Mouse (Mus musculus) kidney, embryonic 14.5 days (tissue): ENCODE data around the gene Olfr764-ps1. TPM values are rescaled to one million over a fixed set of nuclear protein-coding genes. Genes with fewer than 3 reads are reported as not detected.
A peak's percentile ranks its signal among the peaks of the same experiment; 100 is the strongest.
"Not testable (repeated sequence)": the region's sequence is repeated elsewhere in the genome, so short reads cannot be mapped to it uniquely, and the experiment has no call there.

ENCODE experiments used
- ATAC-seq: fragments of 200-750 bp; cut with Nextera tagmentation; 2 replicates; pipeline ENCODE4 v1.8.0; 2017; ENCODE audit warnings: moderate number of reproducible peaks, mild to moderate bottlenecking, moderate TSS enrichment, moderate library complexity; ENCODE audit not compliant: low FRiP score, low TSS enrichment
- H3K27ac ChIP-seq: fragments of 300-500 bp; sonication (generic); 2 replicates; pipeline ENCODE4 v1.5.1; 2014; ENCODE audit warnings: low read depth, mild to moderate bottlenecking, low read length, moderate library complexity, mixed read lengths
- H3K27me3 ChIP-seq: fragments of 300-500 bp; sonication (generic); 2 replicates; pipeline ENCODE4 v1.6.1; 2014; ENCODE audit warnings: mild to moderate bottlenecking, low read length; ENCODE audit not compliant: control insufficient read depth, insufficient read depth
- H3K36me3 ChIP-seq: fragments of 300-500 bp; sonication (generic); 2 replicates; pipeline ENCODE4 v1.6.1; 2014; ENCODE audit warnings: low read length, mixed read lengths; ENCODE audit not compliant: control insufficient read depth, insufficient read depth
- H3K4me1 ChIP-seq: fragments of 300-500 bp; sonication (generic); 2 replicates; pipeline ENCODE4 v1.6.1; 2014; ENCODE audit warnings: low read length, mixed read lengths; ENCODE audit not compliant: control insufficient read depth, insufficient read depth
- H3K4me2 ChIP-seq: fragments of 300-500 bp; sonication (generic); replicated peaks from 2 replicates; pipeline ENCODE4 v1.6.1; 2014; ENCODE audit warnings: low read depth, mild to moderate bottlenecking, low read length
- H3K4me3 ChIP-seq: fragments of 300-500 bp; sonication (generic); 2 replicates; pipeline ENCODE4 v1.5.1; 2014; ENCODE audit warnings: mild to moderate bottlenecking, low read length
- H3K9ac ChIP-seq: fragments of 300-500 bp; sonication (generic); 2 replicates; pipeline ENCODE4 v1.6.1; 2014; ENCODE audit warnings: low read depth, mild to moderate bottlenecking, low read length, moderate library complexity
- H3K9me3 ChIP-seq: fragments of 300-500 bp; sonication (generic); 2 replicates; pipeline ENCODE4 v1.6.1; 2016; ENCODE audit warnings: low read length; ENCODE audit not compliant: control insufficient read depth
- WGBS: fragments of 180-500 bp; shearing (Covaris S2); extraction: QIAGEN DNeasy Blood & Tissue Kit; methylation state at CpG from one replicate; pipeline ENCODE4 v1.1.7; 2014; 5-methylcytosine and 5-hydroxymethylcytosine counted together
- polyA plus RNA-seq: library from polyadenylated mRNA; unstranded; fragments of >200 nt; fragmentation: Nextera tagmentation; extraction: Ambion mirVana; gene quantifications from 2 replicates; pipeline ENCODE4 v1.2.1, GENCODE M21; 2014

The Olfr764-ps1 gene
- polyA plus RNA-seq, 1 experiment from 2014 or later = not detected

DNA sequence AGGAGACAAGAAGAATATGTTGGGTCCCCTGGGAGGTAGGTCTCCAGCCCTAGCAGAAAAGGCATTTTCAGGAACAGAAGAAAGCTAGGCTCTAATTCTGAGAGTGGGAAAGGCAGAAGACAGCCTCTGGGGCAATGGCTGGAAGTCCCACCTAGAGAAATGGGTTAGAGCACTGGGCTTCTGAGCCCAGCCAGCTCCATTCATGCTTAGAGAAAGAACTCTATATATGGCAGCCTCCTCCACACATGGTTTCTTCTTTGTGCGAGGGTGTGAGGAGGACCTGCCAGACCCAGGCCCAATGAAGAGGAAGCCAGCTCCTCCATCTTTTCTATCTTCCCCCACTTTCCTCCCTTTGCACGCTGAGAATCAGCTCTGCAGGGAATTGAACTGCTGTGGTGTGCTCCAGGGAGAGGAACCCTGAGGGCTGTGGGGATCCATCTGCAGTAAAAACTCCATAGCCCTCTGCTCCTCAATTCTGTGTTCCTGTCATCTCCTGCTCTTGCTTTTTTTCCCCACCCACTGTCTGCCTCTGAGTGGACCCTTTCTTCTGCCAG is 29.3 kb downstream of the Olfr764-ps1 start, which contains the start of gene Olfr763:
Gene Olfr763 (plus strand): TSS at position 504 of the 554 bp plus-strand sequence.
- Histone ChIP-seq H3K4me1 (no peaks in the 10 kb centered on the region), H3K27me3 (no peaks in the 10 kb centered on the region), H3K36me3 (no peaks in the 10 kb centered on the region), H3K4me2 (no peak within 1 kb of the TSS), H3K27ac (no peak within 1 kb of the TSS), H3K9me3 (no peaks in the 10 kb centered on the region), H3K9ac (no peak within 1 kb of the TSS), H3K4me3 (no peak within 1 kb of the TSS)
- 65% methylated on average over 2 of the region's 2 CpGs for WGBS
- no peak for ATAC-seq

DNA sequence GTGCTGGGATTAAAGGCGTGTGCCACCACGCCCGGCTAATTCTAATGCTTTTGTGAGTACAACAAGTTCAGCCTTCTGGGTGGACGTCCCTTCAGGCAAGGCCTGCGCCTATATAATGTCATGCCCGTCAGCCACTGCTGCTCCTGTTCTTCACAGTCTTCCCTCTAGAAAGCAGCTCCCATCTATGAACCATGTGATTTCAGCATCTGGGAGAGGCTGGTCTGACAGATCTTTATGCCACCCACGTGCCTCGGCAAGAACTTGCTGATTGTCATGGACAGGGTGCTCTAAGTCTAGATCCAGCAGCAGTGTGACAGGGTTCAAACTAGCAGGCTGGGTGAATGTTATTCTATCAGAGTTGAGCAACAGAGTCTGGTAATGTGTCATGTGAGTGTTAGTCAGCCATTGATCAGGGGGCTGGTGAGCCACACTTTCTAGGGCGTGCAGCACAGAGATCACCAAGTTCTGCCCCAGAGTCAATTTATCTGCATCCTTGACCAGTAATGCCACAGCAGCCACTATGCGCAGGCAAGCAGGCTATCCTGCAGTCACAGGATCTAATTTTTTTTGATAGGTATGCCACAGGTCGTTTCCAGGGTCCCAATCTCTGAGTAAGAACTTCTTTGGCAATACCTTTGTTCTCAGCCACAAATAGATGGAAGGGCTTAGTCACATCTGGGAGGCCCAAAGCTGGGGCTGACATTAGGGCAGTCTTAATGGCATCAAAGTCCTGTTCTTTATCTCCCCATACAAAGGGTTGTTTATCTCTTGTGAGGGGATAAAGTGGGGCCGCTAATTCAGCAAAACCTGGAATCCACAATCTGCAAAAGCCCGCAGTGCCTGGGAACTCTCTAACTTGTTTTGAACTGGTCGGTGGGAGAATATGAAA is 35.4 kb downstream of the Olfr764-ps1 start:
- 86% methylated on average over 14 of the region's 14 CpGs for WGBS
- H3K27ac ChIP-seq = no peak overlapping the region
- no peaks in the 10 kb centered on the region for H3K36me3 ChIP-seq
- no peak overlapping the region for H3K4me3 ChIP-seq
- no peaks in the 10 kb centered on the region for H3K9me3 ChIP-seq
- H3K27me3 ChIP-seq = no peaks in the 10 kb centered on the region
- ATAC-seq = no peak
- H3K4me1 ChIP-seq = no peaks in the 10 kb centered on the region
- no peak overlapping the region for H3K4me2 ChIP-seq
- no peak overlapping the region for H3K9ac ChIP-seq

DNA sequence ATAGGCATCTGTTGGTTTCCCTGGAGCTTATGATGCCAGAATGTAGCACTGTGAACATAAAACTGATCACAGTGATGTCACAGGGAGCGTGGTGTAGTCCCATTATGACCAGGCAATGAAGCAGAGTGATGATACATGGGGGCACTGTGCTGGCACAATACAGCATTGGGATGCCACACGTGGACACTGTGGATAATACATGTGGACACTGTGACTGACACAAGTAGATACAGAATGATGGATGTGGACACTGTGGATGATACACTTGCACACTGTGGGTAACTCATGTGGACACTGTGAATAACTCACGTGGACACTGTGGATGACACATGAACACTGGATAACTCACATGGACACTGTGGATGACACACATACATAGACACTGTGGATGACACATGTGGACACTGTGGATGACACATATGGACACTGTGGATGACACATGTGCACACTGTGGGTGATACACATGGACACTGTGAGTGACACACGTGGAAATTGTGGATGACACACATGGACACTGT is 43.1 kb downstream of the Olfr764-ps1 start:
- Histone ChIP-seq H3K9ac (no peak overlapping the region), H3K27me3 (no peaks in the 10 kb centered on the region; the same call in 1 of the 2 replicates), H3K36me3 (no peaks in the 10 kb centered on the region), H3K4me3 (no peak overlapping the region), H3K4me2 (no peak overlapping the region), H3K9me3 (no peaks in the 10 kb centered on the region), H3K4me1 (no peaks in the 10 kb centered on the region), H3K27ac (no peak overlapping the region)
- 78% methylated on average over 4 of the region's 4 CpGs for WGBS
- no peak for ATAC-seq

DNA sequence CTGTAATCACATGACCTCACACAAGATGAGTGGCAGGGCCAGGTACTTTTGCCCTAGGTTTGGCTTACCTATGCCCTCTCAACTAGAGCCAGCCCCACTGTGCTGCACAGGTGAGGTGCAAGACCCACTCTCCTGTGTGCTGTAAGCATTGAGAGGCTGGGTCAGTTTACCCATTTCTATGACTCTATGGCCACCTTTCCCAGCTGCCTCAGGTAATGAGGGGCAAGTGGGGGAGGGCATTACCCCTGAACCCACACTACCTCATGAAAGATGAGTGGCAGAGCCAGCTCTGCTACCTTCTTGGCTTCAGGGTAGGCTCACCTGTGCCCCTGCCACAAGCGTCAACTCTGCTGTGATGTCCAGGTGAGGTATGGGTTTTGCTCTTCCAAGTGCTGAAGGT is 43.9 kb downstream of the Olfr764-ps1 start:
- no peaks in the 10 kb centered on the region; the same call in 1 of the 2 replicates for H3K27me3 ChIP-seq
- H3K36me3 ChIP-seq = no peaks in the 10 kb centered on the region
- H3K9me3 ChIP-seq = no peaks in the 10 kb centered on the region
- no peak overlapping the region for H3K27ac ChIP-seq
- WGBS = 85% methylated on average over 1 of the region's 1 CpGs
- H3K4me3 ChIP-seq = no peak overlapping the region
- H3K4me2 ChIP-seq = no peak overlapping the region
- no peak for ATAC-seq
- no peak overlapping the region for H3K9ac ChIP-seq
- H3K4me1 ChIP-seq = no peaks in the 10 kb centered on the region

GRCm38 (mm10) chr10:128990994-128991393 is 48.7 kb downstream of the Olfr764-ps1 start:
- no peaks in the 10 kb centered on the region for H3K9me3 ChIP-seq
- H3K27ac ChIP-seq = no peak overlapping the region
- no peak for ATAC-seq
- no peaks in the 10 kb centered on the region; the same call in 1 of the 2 replicates for H3K27me3 ChIP-seq
- no peak overlapping the region for H3K4me2 ChIP-seq
- no peak overlapping the region for H3K9ac ChIP-seq
- no peaks in the 10 kb centered on the region for H3K4me1 ChIP-seq
- H3K4me3 ChIP-seq = no peak overlapping the region
- no peaks in the 10 kb centered on the region for H3K36me3 ChIP-seq

DNA sequence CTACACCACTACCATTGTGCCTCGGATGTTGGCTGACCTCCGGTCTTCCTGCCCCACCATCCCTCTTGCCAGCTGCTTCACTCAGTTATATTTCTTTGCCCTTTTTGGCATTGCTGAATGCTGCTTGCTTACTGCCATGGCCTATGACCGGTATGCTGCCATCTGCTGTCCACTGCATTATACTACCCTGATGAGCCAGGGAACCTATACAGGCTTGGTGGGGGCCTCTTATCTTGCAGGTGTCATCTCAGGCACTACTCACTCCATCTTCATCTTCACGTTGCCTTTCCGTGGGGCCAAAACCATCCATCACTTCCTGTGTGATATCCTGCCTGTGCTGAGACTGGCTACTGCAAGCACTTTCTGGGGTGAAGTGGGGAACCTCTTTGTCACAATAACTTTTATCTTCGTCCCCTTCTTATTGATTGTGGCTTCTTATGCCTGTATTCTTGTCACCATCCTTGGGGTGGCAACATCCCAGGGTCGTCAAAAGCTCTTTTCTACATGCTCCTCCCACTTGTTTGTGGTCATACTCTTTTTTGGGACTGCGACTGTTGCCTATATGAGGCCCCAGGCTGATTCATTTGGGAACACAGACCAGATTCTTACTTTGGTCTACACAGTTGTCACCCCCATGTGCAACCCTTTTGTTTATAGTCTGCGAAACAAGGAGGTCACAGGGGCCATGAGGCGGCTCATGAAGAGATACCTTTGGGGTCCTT is 49.4 kb downstream of the Olfr764-ps1 start:
- 0 out of 2 replicates have a peak, but pooled peaks have one; percentile 49 for ATAC-seq
- not testable (repeated sequence) for H3K27ac ChIP-seq, H3K4me2 ChIP-seq, H3K9me3 ChIP-seq, H3K36me3 ChIP-seq, H3K27me3 ChIP-seq, H3K4me1 ChIP-seq, H3K9ac ChIP-seq, H3K4me3 ChIP-seq
- 65% methylated on average over 6 of the region's 10 CpGs for WGBS

GRCm38 (mm10) chr10:128989131-128989530 is 50.6 kb downstream of the Olfr764-ps1 start, which contains the start of gene Olfr9:
TSS of gene Olfr9 (plus strand) at chr10:128989431.
- H3K4me2 ChIP-seq, H3K4me1 ChIP-seq, H3K4me3 ChIP-seq, H3K9ac ChIP-seq, ATAC-seq, H3K27ac ChIP-seq, H3K27me3 ChIP-seq, H3K36me3 ChIP-seq, H3K9me3 ChIP-seq: not testable (repeated sequence)
- WGBS = 50% methylated on average over 1 of the region's 1 CpGs
